Mouse (Mus musculus) kidney, adult 9 months (tissue): ENCODE data around the gene Pou3f3.
A peak's percentile ranks its signal among the peaks of the same experiment; 100 is the strongest.

Experiments
- DNase-seq: peaks from one replicate; pipeline ENCODE4 v3.0.0; 2022

Gene Pou3f3

DNA sequence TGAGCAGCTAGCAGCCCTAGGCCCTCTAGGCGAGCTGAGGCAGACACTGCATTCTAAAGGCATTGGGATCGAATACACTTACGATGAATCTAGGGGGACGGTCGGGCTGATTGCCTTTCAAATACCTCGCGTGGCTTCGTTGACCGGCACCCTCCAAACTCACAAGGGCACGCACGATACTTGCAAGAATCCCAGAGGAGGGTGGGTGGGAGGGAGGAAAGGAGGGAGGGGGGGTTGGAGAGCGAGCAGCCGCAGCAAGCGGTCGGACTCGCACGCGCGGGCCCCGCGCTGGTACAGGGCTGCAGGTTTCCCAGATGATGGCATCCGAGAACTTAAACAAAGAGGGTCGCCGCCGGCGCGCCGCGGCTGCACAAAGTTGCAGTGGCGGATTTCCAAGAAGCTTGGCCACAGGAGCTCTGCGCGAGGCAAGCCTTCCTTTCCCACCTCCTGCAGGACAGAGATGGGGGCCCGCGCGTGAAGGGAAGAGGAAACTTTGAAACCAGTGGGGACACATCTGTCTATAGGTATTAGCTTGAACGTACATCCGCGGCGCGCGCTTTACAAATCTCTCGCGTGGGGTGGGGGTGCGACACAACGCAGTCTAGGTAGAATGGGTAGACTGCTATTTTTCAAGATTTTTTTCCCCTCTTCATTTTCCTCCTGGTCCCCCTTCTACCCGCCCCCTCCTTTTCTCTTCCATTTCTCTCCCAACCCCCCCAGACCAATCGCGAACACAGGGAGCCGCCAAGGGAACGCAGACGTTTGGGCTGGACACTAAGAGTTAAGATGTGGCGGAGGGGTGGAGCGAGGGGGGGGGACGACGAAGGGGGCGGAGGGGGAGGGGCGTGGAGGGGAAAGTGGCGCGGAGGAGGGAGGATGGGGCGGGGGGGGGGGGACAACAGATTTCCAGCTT lies 647 bp upstream of the Pou3f3 start:
- peak; percentile 40 for DNase-seq

DNA sequence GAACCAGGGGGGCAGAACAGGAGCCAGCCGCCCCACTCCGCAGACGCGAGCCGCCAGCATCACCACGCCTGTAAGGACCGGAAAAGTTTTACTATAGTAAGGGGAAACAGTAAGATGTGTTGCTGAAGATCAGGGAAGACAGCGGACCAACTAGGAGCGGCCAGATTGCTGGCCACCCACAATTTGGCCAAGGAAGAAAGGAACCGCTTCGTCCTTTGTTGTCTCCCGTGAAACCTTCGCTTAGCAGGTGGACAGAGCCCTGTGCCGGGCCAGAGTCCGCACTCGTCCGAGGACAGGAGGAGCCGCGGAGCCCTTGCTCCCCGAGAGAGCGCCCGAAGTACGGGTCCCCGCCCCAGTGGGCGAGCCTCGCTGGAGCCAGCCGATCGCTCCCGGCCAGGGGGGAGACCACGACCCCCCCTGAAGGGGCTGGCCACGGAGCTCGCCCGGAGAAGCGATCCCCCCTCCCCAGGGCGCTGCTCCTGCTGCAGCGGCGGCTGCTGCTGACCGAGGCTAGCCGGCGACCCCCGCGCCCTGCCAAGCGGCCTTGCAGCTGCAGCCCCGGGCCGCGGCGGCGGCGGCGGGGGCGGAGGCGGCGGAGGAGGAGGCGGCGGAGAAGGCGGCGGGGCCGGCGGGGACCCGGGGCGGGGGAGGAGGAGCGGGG lies 933 bp downstream of the Pou3f3 start:
- DNase-seq: peak; percentile 53

DNA sequence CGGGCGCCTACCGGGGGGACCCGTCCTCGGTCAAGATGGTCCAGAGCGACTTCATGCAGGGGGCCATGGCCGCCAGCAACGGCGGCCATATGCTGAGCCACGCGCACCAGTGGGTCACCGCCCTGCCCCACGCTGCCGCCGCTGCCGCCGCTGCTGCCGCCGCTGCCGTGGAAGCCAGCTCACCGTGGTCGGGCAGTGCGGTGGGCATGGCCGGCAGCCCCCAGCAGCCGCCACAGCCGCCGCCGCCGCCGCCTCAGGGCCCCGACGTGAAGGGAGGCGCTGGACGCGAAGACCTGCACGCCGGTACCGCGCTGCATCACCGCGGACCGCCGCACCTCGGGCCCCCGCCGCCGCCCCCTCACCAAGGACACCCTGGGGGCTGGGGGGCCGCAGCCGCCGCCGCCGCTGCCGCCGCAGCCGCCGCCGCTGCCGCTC lies 1.8 kb downstream of the Pou3f3 start:
- DNase-seq: no peak

GRCm38 (mm10) chr1:42697756-42698583 lies 2.4 kb downstream of the Pou3f3 start:
- DNase-seq: peak; percentile 24

GRCm38 (mm10) chr1:42698584-42699333 lies 3.2 kb downstream of the Pou3f3 start:
- peak; percentile 16 for DNase-seq

GRCm38 (mm10) chr1:42699471-42699871 lies 3.9 kb downstream of the Pou3f3 start:
- DNase-seq: peak; percentile 59

DNA sequence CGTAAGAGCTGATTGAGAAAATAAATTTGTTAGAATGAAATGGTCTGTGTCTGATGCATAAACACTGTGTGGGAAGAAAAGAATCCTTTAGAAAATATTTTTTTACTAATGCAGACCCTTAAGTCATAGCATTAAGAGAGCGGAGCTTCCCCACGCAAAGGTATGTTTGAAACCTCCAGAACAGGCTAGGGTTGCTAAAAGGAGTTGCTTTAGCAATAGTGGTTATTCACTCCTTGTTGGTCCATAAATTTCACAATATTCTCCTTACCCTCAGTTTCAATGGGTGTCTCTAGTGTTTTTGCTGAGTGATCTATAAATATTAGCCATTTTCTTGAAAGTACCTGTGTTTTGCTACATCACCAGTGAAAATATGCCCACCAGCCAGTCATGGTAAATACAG lies 4.6 kb downstream of the Pou3f3 start:
- DNase-seq: peak; percentile 20

GRCm38 (mm10) chr1:42700815-42701214 lies 5.2 kb downstream of the Pou3f3 start:
- DNase-seq: no peak

DNA sequence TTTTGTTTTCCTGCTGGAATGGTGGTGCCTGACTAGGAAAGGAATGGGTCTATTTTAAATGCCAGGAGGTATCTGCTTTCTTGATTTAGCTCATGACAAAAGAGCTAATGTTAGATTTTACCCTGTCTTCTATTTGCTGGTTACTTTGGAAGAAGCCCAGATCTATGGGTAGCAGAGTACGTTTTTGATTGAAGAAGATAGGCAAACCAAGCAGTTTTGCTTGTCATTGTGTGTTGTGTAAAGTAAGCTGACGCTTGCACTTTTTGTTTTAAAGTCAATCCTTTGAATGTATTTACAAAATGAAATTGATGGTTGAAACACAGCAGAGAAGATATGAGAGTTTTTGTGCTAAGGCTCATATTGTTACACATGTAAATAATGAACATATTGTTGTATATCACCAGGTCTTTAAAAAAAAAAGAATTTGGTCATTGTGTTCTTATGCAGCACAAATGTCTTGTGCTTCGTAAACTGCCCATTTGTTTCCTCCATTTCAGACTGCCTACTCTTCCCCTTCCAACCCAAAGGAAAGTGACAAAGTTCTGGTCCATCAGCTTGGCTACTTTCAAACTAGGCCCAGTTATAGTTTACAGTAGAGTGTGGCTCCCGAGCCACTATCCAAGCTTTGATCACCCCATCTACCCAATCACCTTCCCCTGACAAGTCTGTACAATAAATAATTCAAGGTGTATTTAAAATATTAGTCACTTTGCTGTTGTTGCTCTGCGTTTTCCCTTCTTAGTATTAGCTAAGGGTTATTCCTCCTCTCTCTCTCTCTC lies 6.5 kb downstream of the Pou3f3 start:
- DNase-seq: peak; percentile 43

DNA sequence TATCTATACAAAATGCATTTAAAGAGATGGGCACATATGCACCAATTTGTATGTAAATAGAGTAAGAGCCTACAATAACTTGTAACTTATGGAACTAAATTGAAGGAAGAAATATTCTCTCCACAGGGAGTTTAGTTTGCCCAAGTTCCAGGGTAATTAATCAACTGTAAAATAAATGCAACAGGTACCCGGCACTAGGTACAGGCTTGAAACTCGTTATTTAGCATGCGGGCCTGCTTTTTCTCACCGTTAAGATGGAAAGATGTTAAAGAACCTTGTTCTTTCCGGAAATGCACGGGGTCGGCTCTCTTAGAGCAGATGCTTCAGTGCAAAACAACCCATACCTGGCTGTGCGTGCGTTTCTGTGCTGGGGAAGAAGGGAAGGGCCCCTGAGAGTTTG lies 7.4 kb downstream of the Pou3f3 start:
- peak; percentile 15 for DNase-seq

DNA sequence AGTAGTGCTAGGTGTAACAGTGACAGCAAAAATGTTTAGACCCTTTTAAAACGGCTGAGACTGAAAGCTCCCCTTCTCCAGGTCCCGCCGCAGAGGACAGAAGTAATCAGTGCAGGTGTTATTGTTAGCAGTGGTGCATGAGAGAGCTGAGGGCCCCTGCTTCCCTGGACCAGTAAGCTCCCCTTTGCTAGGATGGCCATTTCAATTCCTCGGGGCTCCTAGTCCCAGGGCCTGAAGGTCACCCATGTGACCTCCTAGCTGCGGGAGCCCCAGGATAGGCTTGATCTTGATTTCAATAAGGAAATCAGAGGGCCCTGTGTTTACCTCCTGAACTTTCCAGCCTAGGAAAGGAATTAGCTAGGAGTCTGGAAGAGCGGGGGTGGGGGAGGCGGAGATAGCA lies 7.9 kb downstream of the Pou3f3 start:
- peak; percentile 43 for DNase-seq

GRCm38 (mm10) chr1:42703851-42704613 lies 8.5 kb downstream of the Pou3f3 start:
- peak; percentile 49 for DNase-seq

DNA sequence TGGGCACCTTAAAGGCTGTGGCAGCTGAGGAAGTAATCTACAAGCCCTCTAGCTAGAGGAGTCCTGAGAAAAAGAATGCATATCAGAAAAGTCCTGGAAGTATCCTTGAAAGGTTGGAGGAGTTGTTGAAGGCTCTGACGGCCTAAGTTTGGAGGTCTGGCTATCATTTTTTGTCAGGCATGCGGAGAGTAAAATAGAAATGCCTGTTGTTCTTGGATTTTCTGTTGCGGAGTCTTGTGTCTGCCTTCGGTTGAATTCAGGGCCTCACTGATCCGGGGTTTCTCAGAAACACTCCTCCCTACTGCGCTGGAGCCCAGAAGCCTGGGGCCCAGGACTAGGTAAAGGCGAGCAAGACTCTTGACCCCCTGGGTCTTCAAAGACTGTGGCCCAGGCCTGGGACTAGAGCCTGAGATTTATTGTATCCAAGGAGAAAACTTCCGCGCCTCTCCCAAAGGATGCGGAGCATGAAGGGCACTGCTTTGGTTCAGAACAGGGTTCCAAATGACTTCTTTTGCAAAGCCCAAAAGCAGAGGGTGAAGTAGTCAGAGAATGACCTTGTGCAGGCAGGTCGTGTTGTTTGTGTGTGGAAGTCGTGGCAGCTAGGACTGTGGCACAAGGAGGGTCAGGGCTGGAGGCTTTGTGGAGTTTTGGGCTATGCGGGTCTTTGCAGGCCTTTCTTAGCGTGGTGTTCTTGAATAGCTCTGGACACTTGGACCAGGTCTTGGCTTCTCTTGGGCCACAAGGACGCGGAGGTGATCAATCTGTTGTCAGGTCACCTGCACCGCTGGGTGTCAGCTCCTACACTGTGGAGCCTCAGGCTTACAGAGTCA lies 9.6 kb downstream of the Pou3f3 start:
- DNase-seq: peak; percentile 61

- DNase-seq: no peak
Observed at GRCm38 (mm10) chr1:42705811-42706160, 10.2 kb downstream of the Pou3f3 start.

DNA sequence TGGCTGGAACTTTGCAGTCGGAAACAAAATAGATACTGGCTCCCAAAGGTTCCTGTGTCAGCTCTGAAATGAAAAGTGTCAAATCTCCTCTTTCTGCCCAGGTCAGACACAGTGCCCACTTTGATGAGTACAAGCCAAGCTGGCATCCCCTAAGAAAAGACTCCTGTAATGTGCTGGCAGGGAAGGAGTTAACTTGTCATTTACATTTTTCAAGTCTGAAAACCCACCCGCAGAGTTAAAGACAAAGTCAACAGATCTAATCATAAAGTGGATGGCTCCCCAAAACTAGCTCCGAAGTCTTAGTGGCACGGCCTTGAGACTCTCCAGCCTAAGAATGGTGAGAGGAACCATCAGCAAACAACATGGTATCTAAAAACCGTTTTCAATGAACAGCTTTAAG lies 11.6 kb downstream of the Pou3f3 start:
- DNase-seq: no peak

DNA sequence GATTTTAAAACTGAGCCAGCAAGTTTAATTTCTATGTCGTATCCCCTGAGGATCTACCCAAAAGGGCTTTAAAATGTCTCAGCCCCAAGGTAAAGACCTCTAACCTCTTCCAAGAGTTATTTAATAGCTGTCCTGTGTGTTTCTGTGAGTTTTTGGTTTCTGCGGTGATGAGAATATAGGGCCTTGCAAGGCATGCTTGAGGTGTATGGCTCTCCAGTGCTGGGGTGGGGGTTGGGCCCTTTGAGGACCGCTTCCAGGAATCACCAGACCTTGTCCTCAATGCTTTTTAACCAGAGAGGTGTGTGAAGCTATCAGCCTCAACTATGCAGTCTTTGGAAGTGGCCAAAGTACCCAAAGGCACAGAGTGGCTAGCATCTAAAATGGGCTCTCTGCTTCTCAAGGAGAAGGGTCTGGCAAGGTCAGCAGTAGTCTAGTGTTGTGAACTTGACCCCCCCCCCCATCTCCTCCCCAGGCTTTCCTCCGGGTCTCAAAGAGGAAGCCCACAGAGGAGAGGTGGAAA lies 12.1 kb downstream of the Pou3f3 start:
- DNase-seq: peak; percentile 28

- no peak for DNase-seq
Observed at GRCm38 (mm10) chr1:42709024-42709423, 13.5 kb downstream of the Pou3f3 start.

GRCm38 (mm10) chr1:42709431-42710160 lies 14.0 kb downstream of the Pou3f3 start:
- peak; percentile 14 for DNase-seq

DNA sequence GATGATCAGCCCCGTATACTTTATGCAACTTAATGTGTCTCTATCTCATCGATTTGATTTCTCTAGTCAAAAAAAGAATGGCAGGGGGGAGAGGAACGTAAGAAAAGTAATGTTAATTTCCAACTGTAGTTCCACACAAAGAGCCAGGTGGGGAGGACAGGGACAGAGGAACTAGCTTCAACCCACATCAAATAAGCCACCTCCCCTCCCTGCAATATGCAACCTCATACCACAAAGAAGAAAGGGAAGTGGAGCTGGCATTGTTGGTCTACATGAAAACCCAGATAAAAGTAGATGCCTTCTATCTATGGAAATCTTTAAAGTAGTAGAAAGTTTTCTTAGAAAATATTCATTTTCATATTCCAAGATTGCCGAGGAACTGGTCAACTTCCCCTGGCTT lies 14.7 kb downstream of the Pou3f3 start:
- DNase-seq: no peak
